Mouse (Mus musculus) megakaryocyte, embryonic 14.5 days (primary cell): ENCODE data around the gene Clec2l. TPM values are rescaled to one million over a fixed set of nuclear protein-coding genes. Genes with fewer than 3 reads are reported as not detected.
"Not testable (repeated sequence)": the region's sequence is repeated elsewhere in the genome, so short reads cannot be mapped to it uniquely, and the experiment has no call there.

Experiments used
- H3K27me3 ChIP-seq: replicated peaks from 2 replicates; pipeline ENCODE3; 2012; ENCODE audit warnings: inconsistent platforms
- H3K36me3 ChIP-seq: replicated peaks from 2 replicates; pipeline ENCODE3; 2012; ENCODE audit warnings: low read length, inconsistent platforms, mixed read lengths
- H3K4me1 ChIP-seq: 2 replicates; pipeline ENCODE4 v1.6.1; 2012; ENCODE audit warnings: inconsistent platforms
- H3K4me3 ChIP-seq: replicated peaks from 2 replicates; pipeline ENCODE3; 2012; ENCODE audit warnings: moderate library complexity, mild to moderate bottlenecking, inconsistent platforms
- H3K9me3 ChIP-seq: 2 replicates; pipeline ENCODE4 v1.6.1; 2012; ENCODE audit warnings: inconsistent platforms
- FLI1 ChIP-seq: IDR thresholded peaks from 2 replicates; pipeline ENCODE4 v1.6.1; 2012; ENCODE audit warnings: low read length, inconsistent platforms, mixed read lengths
- GATA1 ChIP-seq: IDR thresholded peaks from 3 replicates; pipeline ENCODE4 v1.6.1; 2012; ENCODE audit warnings: mixed read lengths, low read length, inconsistent platforms, borderline replicate concordance
- polyA plus RNA-seq: library from polyadenylated mRNA; stranded (reverse); fragments of >175 nt; gene quantifications from 2 replicates; pipeline ENCODE4 v1.2.3, GENCODE M21; 2012; ENCODE audit warnings: low replicate concordance; ENCODE audit not compliant: insufficient read depth

Clec2l gene
- polyA plus RNA-seq, 1 experiment: 0.37 TPM

- peaks cover 5% of the 10 kb centered on the region for H3K9me3 ChIP-seq
- no peak for TF ChIP-seq GATA1
- no peak for TF ChIP-seq FLI1
- H3K36me3 ChIP-seq: no peaks in the 10 kb centered on the region
- H3K27me3 ChIP-seq: peaks cover 94% of the 10 kb centered on the region
- H3K4me3 ChIP-seq: no peak overlapping the region
- H3K4me1 ChIP-seq: peaks cover 28% of the 10 kb centered on the region
Measured at GRCm38 (mm10) chr6:38661626-38662025, 1.2 kb upstream of the Clec2l start.

- no peaks in the 10 kb centered on the region for H3K36me3 ChIP-seq
- peaks cover 36% of the 10 kb centered on the region for H3K4me1 ChIP-seq
- H3K4me3 ChIP-seq: no peak overlapping the region
- peaks cover 3% of the 10 kb centered on the region; the same call in 1 of the 2 replicates for H3K9me3 ChIP-seq
- TF ChIP-seq GATA1 (no peak), FLI1 (no peak)
- H3K27me3 ChIP-seq: peaks cover 66% of the 10 kb centered on the region
Measured at GRCm38 (mm10) chr6:38669580-38669979, 6.7 kb downstream of the Clec2l start.

GRCm38 (mm10) chr6:38670488-38670887, 7.6 kb downstream of the Clec2l start:
- Histone ChIP-seq H3K4me1 (peaks cover 35% of the 10 kb centered on the region), H3K27me3 (peaks cover 60% of the 10 kb centered on the region)
- H3K36me3 ChIP-seq, H3K4me3 ChIP-seq, H3K9me3 ChIP-seq: not testable (repeated sequence)

- Histone ChIP-seq H3K27me3 (peaks cover 54% of the 10 kb centered on the region), H3K4me3 (no peak overlapping the region), H3K4me1 (peaks cover 33% of the 10 kb centered on the region), H3K9me3 (peaks cover 3% of the 10 kb centered on the region; the same call in 1 of the 2 replicates), H3K36me3 (no peaks in the 10 kb centered on the region)
- no peak for TF ChIP-seq GATA1
- TF ChIP-seq FLI1: no peak
Measured at GRCm38 (mm10) chr6:38671270-38671669, 8.4 kb downstream of the Clec2l start.

- Histone ChIP-seq H3K9me3 (peaks cover 3% of the 10 kb centered on the region; the same call in 1 of the 2 replicates), H3K4me1 (peaks cover 30% of the 10 kb centered on the region), H3K27me3 (peaks cover 55% of the 10 kb centered on the region), H3K4me3 (no peak overlapping the region), H3K36me3 (no peaks in the 10 kb centered on the region)
- no peak for TF ChIP-seq FLI1
Measured at GRCm38 (mm10) chr6:38672011-38672410, 9.1 kb downstream of the Clec2l start.

GRCm38 (mm10) chr6:38676217-38676616, 13.3 kb downstream of the Clec2l start:
- H3K9me3 ChIP-seq: peaks cover 3% of the 10 kb centered on the region; the same call in 1 of the 2 replicates
- no peak overlapping the region for H3K4me3 ChIP-seq
- TF ChIP-seq FLI1 (no peak), GATA1 (no peak)
- H3K4me1 ChIP-seq: peaks cover 15% of the 10 kb centered on the region
- H3K36me3 ChIP-seq: no peaks in the 10 kb centered on the region
- H3K27me3 ChIP-seq: peaks cover 61% of the 10 kb centered on the region

GRCm38 (mm10) chr6:38676723-38677122, 13.9 kb downstream of the Clec2l start:
- H3K4me1 ChIP-seq: peaks cover 10% of the 10 kb centered on the region
- H3K36me3 ChIP-seq: no peaks in the 10 kb centered on the region
- H3K9me3 ChIP-seq: peaks cover 3% of the 10 kb centered on the region; the same call in 1 of the 2 replicates
- TF ChIP-seq GATA1: no peak
- no peak for TF ChIP-seq FLI1
- no peak overlapping the region for H3K4me3 ChIP-seq
- peaks cover 62% of the 10 kb centered on the region for H3K27me3 ChIP-seq

GRCm38 (mm10) chr6:38677629-38678028, 14.8 kb downstream of the Clec2l start:
- TF ChIP-seq FLI1 (no peak), GATA1 (no peak)
- H3K9me3 ChIP-seq: peaks cover 3% of the 10 kb centered on the region; the same call in 1 of the 2 replicates
- H3K36me3 ChIP-seq: no peaks in the 10 kb centered on the region
- H3K4me1 ChIP-seq: peaks cover 10% of the 10 kb centered on the region
- peaks cover 58% of the 10 kb centered on the region for H3K27me3 ChIP-seq
- H3K4me3 ChIP-seq: no peak overlapping the region

GRCm38 (mm10) chr6:38682532-38682931, 19.7 kb downstream of the Clec2l start:
- no peak overlapping the region for H3K4me3 ChIP-seq
- peaks cover 15% of the 10 kb centered on the region for H3K36me3 ChIP-seq
- TF ChIP-seq FLI1: no peak
- TF ChIP-seq GATA1: no peak
- 0 out of 2 replicates have a peak, but pooled peaks cover 4% of the 10 kb centered on the region for H3K4me1 ChIP-seq
- peaks cover 24% of the 10 kb centered on the region for H3K27me3 ChIP-seq
- no peaks in the 10 kb centered on the region for H3K9me3 ChIP-seq

GRCm38 (mm10) chr6:38687216-38687615, 24.3 kb downstream of the Clec2l start:
- Histone ChIP-seq H3K9me3 (no peaks in the 10 kb centered on the region), H3K27me3 (no peaks in the 10 kb centered on the region), H3K4me1 (peaks cover 8% of the 10 kb centered on the region), H3K36me3 (peaks cover 53% of the 10 kb centered on the region), H3K4me3 (no peak overlapping the region)
- TF ChIP-seq GATA1 (no peak), FLI1 (no peak)

GRCm38 (mm10) chr6:38688841-38689240, 26.0 kb downstream of the Clec2l start:
- Histone ChIP-seq H3K4me1 (peaks cover 8% of the 10 kb centered on the region), H3K4me3 (no peak overlapping the region), H3K27me3 (no peaks in the 10 kb centered on the region), H3K36me3 (peaks cover 69% of the 10 kb centered on the region), H3K9me3 (no peaks in the 10 kb centered on the region)
- TF ChIP-seq FLI1 (no peak), GATA1 (no peak)
